Mouse (Mus musculus) bone marrow macrophage, adult 2 months (primary cell): Measurements from ENCODE around the gene Nubp2. TPM values are rescaled to one million over a fixed set of nuclear protein-coding genes. Genes with fewer than 3 reads are reported as not detected.

Experiments
- H3K27ac ChIP-seq: 2 replicates; pipeline ENCODE4 v1.5.1; 2012; ENCODE audit warnings: low read depth, low read length; ENCODE audit not compliant: insufficient read depth
- H3K4me1 ChIP-seq: 2 replicates; pipeline ENCODE4 v1.6.1; 2012; ENCODE audit warnings: low read length; ENCODE audit not compliant: control insufficient read depth, insufficient read depth
- H3K4me3 ChIP-seq: 2 replicates; pipeline ENCODE4 v1.5.1; 2012; ENCODE audit warnings: mild to moderate bottlenecking, low read length, moderate library complexity; ENCODE audit not compliant: insufficient read depth
- CTCF ChIP-seq: IDR thresholded peaks from 2 replicates; pipeline ENCODE4 v1.5.1; 2012; ENCODE audit warnings: low read depth, mild to moderate bottlenecking, low read length, moderate library complexity
- POLR2A ChIP-seq: IDR thresholded peaks from 2 replicates; pipeline ENCODE4 v1.6.1; 2012; ENCODE audit warnings: mild to moderate bottlenecking, low read depth, low read length, borderline replicate concordance
- polyA plus RNA-seq: library from polyadenylated mRNA; stranded (reverse); fragments of >200 nt; gene quantifications from 2 replicates; pipeline ENCODE4 v1.2.4, GENCODE M21; 2012; ENCODE audit not compliant: missing spikeins, insufficient read depth, insufficient read length

Gene Nubp2
- polyA plus RNA-seq, 1 experiment: 40.3 TPM

DNA sequence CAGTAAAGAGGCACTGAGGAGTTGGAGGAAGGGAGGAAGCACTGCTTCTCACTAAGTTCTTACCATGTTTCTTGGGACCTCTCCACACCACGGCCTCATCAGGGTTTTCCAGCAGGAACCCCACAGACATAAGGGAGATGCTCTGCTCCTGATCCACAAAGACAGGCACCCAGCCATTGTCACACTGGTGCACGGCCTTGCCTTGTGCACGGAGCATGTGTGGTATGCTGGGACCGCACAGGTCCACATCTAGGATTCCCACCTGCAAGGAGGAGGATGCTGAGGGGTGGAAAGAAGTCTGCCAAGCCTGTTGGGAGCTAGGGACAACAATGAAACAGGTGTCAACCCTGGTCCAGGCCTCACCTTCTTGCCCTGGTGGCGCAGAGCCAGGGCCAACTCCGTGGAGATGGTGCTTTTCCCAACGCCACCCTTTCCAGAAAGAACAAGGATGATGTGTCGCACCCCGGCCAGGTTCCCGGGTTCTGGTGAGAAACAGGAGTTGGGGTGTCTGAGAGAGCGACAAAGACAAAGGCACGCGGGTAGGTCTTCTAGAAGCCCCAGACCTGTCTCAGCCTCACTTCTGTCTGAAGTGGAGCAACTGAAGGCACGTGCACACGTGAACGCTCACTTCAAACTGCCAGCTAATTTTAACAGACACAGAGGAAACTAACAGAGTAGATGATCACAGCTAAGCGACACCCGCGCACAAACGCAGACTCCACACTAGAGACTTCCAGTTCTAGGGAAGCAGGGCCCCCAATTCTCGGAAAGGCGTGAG lies 604 bp downstream of the Nubp2 start:
- TF ChIP-seq POLR2A: no peak
- no peak for TF ChIP-seq CTCF
- H3K4me1 ChIP-seq: peaks cover 9% of the 10 kb centered on the region
- no peak overlapping the region for H3K27ac ChIP-seq
- peak overlapping the region; percentile 98 for H3K4me3 ChIP-seq

DNA sequence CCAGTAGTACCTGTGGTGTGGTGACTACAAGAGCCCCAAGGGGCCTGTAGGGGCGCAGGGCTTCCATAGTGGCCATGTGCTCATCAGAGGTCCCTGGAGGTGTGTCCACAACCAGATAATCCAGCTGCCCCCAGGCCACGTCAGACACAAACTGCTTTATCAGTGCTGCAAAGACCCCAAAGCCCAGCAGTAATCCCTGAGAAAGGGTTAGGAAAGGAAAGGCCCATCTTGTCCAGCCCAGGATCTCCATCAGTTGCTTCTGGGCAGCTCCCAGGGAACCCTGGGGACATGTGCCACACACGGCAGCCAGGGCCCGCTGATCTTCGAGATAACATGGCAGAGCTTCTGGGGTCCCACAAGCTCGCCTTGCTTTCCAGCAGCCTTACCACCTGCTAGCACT lies 1.8 kb downstream of the Nubp2 start:
- no peak for TF ChIP-seq CTCF
- no peak for TF ChIP-seq POLR2A

DNA sequence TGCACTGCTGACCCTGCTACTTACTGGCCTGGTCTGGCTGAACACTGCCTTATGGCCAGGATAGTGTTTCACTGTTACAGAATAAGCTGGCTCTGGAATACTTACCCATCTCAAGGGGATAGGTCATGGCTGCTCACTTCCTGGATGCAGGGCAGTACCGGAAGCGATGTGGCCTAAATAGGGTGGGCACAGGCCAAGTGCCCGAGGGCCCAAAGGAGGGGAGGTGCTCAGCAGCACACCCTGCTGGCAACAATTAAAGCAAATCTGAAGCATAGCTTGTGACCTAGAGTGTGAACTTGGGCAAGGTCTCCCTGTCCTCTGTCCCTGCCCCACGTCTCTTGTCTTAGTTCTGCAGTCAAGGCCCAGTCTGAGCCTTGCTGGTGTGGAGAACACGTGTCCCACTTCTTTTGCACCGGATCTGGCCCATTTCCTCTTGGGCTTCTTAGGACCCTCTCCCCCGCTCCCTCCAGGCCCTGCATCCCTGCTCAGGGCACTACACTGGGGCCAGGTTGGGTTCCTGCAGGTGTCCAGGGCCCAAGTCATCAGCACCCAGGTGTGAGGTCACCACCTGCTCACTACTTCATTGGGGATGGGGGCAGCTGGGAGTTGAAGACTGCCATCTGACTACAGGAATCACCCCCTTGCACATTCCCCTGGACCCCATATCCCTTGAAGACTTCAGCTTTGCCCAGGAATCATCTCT lies 4.3 kb downstream of the Nubp2 start:
- Histone ChIP-seq H3K27ac (no peak overlapping the region), H3K4me3 (no peak overlapping the region), H3K4me1 (peaks cover 3% of the 10 kb centered on the region; the same call in 1 of the 2 replicates)
- peak; percentile 45 for TF ChIP-seq CTCF
- no peak for TF ChIP-seq POLR2A

More for the DNA sequence above, 1.8 kb downstream of the Nubp2 start:
- no peak overlapping the region for H3K27ac ChIP-seq
- H3K4me1 ChIP-seq: peaks cover 9% of the 10 kb centered on the region
- H3K4me3 ChIP-seq: no peak overlapping the region

DNA sequence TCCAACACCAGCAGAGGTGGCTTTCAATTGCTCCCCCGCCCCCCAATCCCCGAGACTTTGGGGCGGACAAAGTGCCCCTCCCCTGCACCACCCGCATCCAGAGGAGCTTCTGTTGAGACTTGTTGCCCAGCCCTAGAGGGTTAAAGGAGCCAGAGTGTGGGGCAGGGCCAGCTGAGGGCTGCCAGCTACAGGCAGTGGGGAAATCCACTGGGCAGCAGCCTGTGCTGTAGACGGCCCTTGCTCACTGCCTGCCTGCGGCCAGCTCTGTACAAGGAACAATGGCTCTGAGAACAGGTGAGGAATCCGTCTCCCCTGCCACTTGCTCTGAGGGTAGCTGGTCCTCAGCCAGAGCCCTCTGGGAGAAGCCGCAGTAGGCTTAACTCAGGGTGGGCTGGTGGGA lies 7.6 kb downstream of the Nubp2 start:
- Histone ChIP-seq H3K4me3 (no peak overlapping the region), H3K27ac (no peak overlapping the region), H3K4me1 (0 out of 2 replicates have a peak, but pooled peaks cover 4% of the 10 kb centered on the region)
- TF ChIP-seq CTCF: no peak
- TF ChIP-seq POLR2A: no peak

DNA sequence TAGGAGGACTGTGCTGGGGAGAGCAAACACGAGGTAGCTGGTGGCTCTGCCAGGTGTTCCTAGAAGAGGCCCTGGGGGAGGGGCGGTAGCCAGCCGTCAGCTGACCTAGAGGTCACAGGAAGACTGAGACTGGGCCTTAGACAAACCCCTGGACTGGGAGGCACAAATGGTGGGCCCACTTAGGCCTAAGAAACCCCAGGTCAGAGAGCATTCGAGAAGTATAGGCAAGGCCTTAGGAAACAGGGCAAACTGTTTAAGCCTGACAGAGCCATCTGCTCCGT lies 8.1 kb downstream of the Nubp2 start:
- no peak for TF ChIP-seq CTCF
- no peak for TF ChIP-seq POLR2A
- no peak overlapping the region for H3K27ac ChIP-seq
- H3K4me1 ChIP-seq: 0 out of 2 replicates have a peak, but pooled peaks cover 4% of the 10 kb centered on the region
- H3K4me3 ChIP-seq: no peak overlapping the region

DNA sequence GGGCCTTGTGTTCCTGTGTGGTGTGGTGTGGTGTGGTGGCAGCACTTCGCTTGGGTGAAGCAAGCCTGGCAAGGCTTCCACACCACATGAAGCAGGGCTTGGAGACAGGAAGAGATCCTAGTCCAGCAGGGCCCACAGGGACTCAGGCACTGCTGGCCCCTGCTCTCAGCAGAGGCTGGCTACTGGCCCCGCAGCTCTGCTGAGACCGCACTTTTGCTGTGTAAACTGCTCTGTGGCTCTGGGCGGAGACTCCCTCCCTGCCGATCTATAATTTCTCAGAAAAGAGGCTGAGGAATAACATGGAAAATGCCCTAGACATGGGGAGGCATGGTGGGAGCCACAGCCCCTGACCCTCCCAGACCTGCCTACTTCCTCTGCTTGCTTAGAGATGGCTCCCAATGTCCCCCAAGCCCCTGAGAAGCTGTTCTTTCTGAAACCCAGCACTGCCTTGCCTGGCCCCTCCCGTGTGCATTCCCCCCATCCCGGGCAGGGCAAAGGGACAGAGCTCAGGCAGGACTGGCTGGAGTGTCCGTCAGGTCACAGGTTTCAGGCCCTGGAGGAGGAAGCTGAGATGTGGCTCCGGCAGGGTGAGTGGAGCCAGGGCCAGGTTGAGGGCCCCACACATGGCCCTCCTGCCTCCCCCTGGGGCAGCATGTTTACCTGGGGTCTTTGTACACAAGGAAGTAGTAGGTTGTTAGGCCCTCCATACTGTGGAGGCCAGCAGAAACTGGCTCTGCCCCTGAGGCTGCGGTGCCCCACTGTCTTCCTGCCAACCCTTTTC lies 8.6 kb downstream of the Nubp2 start:
- H3K4me1 ChIP-seq: 0 out of 2 replicates have a peak, but pooled peaks cover 4% of the 10 kb centered on the region
- no peak for TF ChIP-seq CTCF
- no peak for TF ChIP-seq POLR2A
- no peak overlapping the region for H3K4me3 ChIP-seq
- no peak overlapping the region for H3K27ac ChIP-seq

DNA sequence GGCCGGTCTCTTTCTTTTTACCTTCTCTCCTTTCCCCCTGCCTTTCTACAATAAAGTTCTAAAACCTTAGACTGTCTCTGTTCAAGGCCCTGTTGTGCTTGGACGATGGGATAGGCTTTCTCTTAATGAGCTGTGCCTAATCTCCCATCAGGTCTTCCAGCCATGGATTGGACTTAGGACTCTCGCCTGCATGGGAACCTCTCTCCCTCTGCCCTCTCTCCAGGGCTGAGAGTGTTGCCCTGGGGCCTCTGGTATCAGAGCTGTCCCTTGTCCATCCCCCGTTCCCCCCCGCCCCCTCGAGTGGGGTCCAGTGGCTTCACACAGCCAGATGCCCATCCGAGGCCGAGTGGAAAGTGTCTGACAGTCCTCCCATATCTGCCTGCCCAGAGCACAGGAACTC lies 11.2 kb downstream of the Nubp2 start:
- Histone ChIP-seq H3K4me3 (no peak overlapping the region), H3K4me1 (0 out of 2 replicates have a peak, but pooled peaks cover 4% of the 10 kb centered on the region), H3K27ac (no peak overlapping the region)
- TF ChIP-seq CTCF (no peak), POLR2A (no peak)

DNA sequence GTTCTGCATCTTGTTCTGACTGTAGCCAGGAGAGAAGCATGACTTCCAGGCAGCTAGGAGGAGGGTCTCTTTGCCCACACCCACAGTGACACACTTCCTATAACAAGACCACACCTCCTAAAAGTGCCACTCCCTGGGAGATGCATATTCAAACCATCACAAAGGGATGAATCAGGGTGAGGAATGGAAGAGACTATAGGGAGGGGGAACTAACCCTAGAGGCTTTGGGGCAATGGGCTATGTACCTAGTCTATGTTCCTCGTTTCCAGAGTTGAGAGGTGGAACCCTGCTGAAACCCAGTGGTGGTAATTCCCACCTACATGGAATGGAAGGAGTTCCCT lies 11.8 kb downstream of the Nubp2 start:
- 0 out of 2 replicates have a peak, but pooled peaks cover 4% of the 10 kb centered on the region for H3K4me1 ChIP-seq
- no peak for TF ChIP-seq CTCF
- TF ChIP-seq POLR2A: no peak
- no peak overlapping the region for H3K27ac ChIP-seq
- no peak overlapping the region for H3K4me3 ChIP-seq

DNA sequence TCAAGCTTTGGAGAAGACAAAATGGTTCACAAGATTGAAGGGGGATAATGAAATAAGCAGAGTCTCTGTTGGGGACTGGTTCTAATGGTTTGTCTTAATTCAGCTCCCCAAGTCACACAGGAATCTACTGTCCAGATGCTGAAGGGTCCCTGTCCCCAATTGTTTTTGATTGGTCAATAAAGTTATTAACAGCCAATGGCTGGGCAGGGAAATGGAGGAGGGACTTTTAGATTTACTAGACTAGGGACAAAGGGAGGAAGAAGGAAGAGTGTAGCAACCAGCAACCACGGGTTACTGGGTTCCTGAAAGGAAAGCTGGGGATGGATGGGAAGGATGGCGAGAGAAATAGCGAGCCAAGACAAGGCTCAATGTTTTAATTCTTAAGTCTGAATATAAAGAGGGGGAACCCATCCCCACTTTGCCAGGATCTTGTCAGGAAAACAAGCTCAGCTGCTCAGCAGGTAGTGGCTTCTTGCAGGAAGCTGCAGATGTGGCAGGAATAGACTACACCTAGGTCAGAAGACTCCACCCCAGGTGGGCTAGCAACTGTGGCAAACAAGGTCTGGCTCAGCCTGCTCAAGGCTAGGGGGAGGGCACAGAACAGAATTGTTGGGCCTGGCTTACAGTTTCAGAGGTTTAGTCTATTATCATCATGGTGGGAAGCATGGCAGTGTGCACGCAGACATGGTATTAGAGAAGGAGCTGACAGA lies 12.3 kb downstream of the Nubp2 start:
- TF ChIP-seq CTCF (no peak), POLR2A (no peak)
- 0 out of 2 replicates have a peak, but pooled peaks cover 4% of the 10 kb centered on the region for H3K4me1 ChIP-seq

More for the DNA sequence above, 12.3 kb downstream of the Nubp2 start:
- no peak overlapping the region for H3K27ac ChIP-seq
- no peak overlapping the region for H3K4me3 ChIP-seq
